Mouse (Mus musculus) neural tube, embryonic 15.5 days (tissue): ENCODE measurements around the gene Prom1. TPM values are rescaled to one million over a fixed set of nuclear protein-coding genes. Genes with fewer than 3 reads are reported as not detected.
"Not testable (repeated sequence)": the region's sequence is repeated elsewhere in the genome, so short reads cannot be mapped to it uniquely, and the experiment has no call there.

Experiments used
- ATAC-seq: fragments of 200-750 bp; cut with Nextera tagmentation; 2 replicates; pipeline ENCODE4 v1.8.0; 2017; ENCODE audit warnings: mild to moderate bottlenecking, moderate TSS enrichment, moderate library complexity; ENCODE audit not compliant: low FRiP score
- H3K27ac ChIP-seq: fragments of 300-500 bp; sonication (generic); replicated peaks from 2 replicates; pipeline ENCODE4 v1.5.1; 2015; ENCODE audit warnings: mild to moderate bottlenecking, inconsistent platforms
- H3K27me3 ChIP-seq: fragments of 300-500 bp; sonication (generic); replicated peaks from 2 replicates; pipeline ENCODE4 v1.6.1; 2015; ENCODE audit warnings: inconsistent platforms
- H3K36me3 ChIP-seq: fragments of 300-500 bp; sonication (generic); 2 replicates; pipeline ENCODE4 v1.6.1; 2015; ENCODE audit warnings: inconsistent platforms
- H3K4me1 ChIP-seq: fragments of 300-500 bp; sonication (generic); 2 replicates; pipeline ENCODE4 v1.6.1; 2015; ENCODE audit warnings: inconsistent platforms
- H3K4me2 ChIP-seq: fragments of 300-500 bp; sonication (generic); 2 replicates; pipeline ENCODE4 v1.6.1; 2015; ENCODE audit warnings: inconsistent platforms, mild to moderate bottlenecking, moderate library complexity
- H3K4me3 ChIP-seq: fragments of 300-500 bp; sonication (generic); replicated peaks from 2 replicates; pipeline ENCODE4 v1.5.1; 2015; ENCODE audit warnings: mild to moderate bottlenecking, inconsistent platforms
- H3K9ac ChIP-seq: fragments of 300-500 bp; sonication (generic); replicated peaks from 2 replicates; pipeline ENCODE4 v1.6.1; 2015; ENCODE audit warnings: mild to moderate bottlenecking, inconsistent platforms
- H3K9me3 ChIP-seq: fragments of 300-500 bp; sonication (generic); replicated peaks from 2 replicates; pipeline ENCODE4 v1.6.1; 2016; ENCODE audit warnings: inconsistent platforms
- WGBS: fragments of 180-500 bp; shearing (Covaris S2); methylation state at CpG from one replicate; pipeline ENCODE4 v1.1.7; 2015; ENCODE audit warnings: mixed read lengths; 5-methylcytosine and 5-hydroxymethylcytosine counted together
- polyA plus RNA-seq: library from polyadenylated mRNA; unstranded; fragments of >200 nt; fragmentation: Nextera tagmentation; extraction: Ambion mirVana; gene quantifications from 2 replicates; pipeline ENCODE4 v1.2.1, GENCODE M21; 2015

Gene Prom1
- polyA plus RNA-seq = 23.2 and 33.8 TPM in 2 replicates

GRCm38 (mm10) chr5:44101231-44102110 lies at the start of gene Prom1:
TSS of gene Prom1 (minus strand) at chr5:44102032.
- no peaks in the 10 kb centered on the region for H3K9me3 ChIP-seq
- peak within 1 kb of the TSS; percentile 97 for H3K4me2 ChIP-seq
- ATAC-seq = peak; percentile 81
- peak within 1 kb of the TSS; percentile 63 for H3K4me3 ChIP-seq
- peaks cover 20% of the 10 kb centered on the region for H3K4me1 ChIP-seq
- H3K27ac ChIP-seq = peak within 1 kb of the TSS; percentile 58
- peak within 1 kb of the TSS; percentile 57 for H3K9ac ChIP-seq
- H3K36me3 ChIP-seq = no peaks in the 10 kb centered on the region
- under 1% methylated on average over 44 of the region's 44 CpGs for WGBS
- H3K27me3 ChIP-seq = no peaks in the 10 kb centered on the region

GRCm38 (mm10) chr5:44147732-44148131 lies 45.9 kb upstream of the Prom1 start:
- Histone ChIP-seq H3K27ac (no peak overlapping the region), H3K4me2 (no peak overlapping the region), H3K4me1 (peaks cover 6% of the 10 kb centered on the region; the same call in 1 of the 2 replicates), H3K27me3 (no peaks in the 10 kb centered on the region), H3K9me3 (no peaks in the 10 kb centered on the region), H3K9ac (no peak overlapping the region), H3K36me3 (no peaks in the 10 kb centered on the region), H3K4me3 (no peak overlapping the region)
- 93% methylated on average over 3 of the region's 3 CpGs for WGBS
- no peak for ATAC-seq

GRCm38 (mm10) chr5:44146437-44147332 lies 44.9 kb upstream of the Prom1 start:
- no peak overlapping the region for H3K27ac ChIP-seq
- no peaks in the 10 kb centered on the region for H3K9me3 ChIP-seq
- no peak overlapping the region for H3K4me2 ChIP-seq
- peaks cover 4% of the 10 kb centered on the region; the same call in 1 of the 2 replicates for H3K4me1 ChIP-seq
- ATAC-seq = no peak
- WGBS = 81% methylated on average over 6 of the region's 6 CpGs
- H3K9ac ChIP-seq = no peak overlapping the region
- H3K36me3 ChIP-seq = no peaks in the 10 kb centered on the region
- no peaks in the 10 kb centered on the region for H3K27me3 ChIP-seq
- H3K4me3 ChIP-seq = no peak overlapping the region

GRCm38 (mm10) chr5:44143467-44144235 lies 41.8 kb upstream of the Prom1 start:
- 25% methylated on average over 8 of the region's 8 CpGs for WGBS
- no peaks in the 10 kb centered on the region for H3K36me3 ChIP-seq
- H3K27me3 ChIP-seq = no peaks in the 10 kb centered on the region
- no peak overlapping the region for H3K27ac ChIP-seq
- H3K4me3 ChIP-seq = no peak overlapping the region
- H3K9ac ChIP-seq = no peak overlapping the region
- ATAC-seq = no peak
- H3K4me2 ChIP-seq = no peak overlapping the region
- H3K4me1 ChIP-seq = no peaks in the 10 kb centered on the region
- H3K9me3 ChIP-seq = no peaks in the 10 kb centered on the region

GRCm38 (mm10) chr5:44127487-44127886 lies 25.7 kb upstream of the Prom1 start:
- ATAC-seq = no peak
- Histone ChIP-seq H3K4me1 (no peaks in the 10 kb centered on the region), H3K9ac (no peak overlapping the region), H3K4me2 (no peak overlapping the region), H3K36me3 (no peaks in the 10 kb centered on the region), H3K27me3 (no peaks in the 10 kb centered on the region), H3K27ac (no peak overlapping the region), H3K4me3 (no peak overlapping the region), H3K9me3 (no peaks in the 10 kb centered on the region)
- 88% methylated on average over 4 of the region's 4 CpGs for WGBS

- not testable (repeated sequence) for H3K27me3 ChIP-seq, H3K4me1 ChIP-seq, ATAC-seq, H3K27ac ChIP-seq, H3K9me3 ChIP-seq, H3K36me3 ChIP-seq, H3K4me3 ChIP-seq, H3K4me2 ChIP-seq, H3K9ac ChIP-seq
- 86% methylated on average over 8 of the region's 8 CpGs for WGBS
Observed at GRCm38 (mm10) chr5:44126574-44126973, 24.7 kb upstream of the Prom1 start.

GRCm38 (mm10) chr5:44121390-44121789 lies 19.6 kb upstream of the Prom1 start:
- H3K4me2 ChIP-seq = no peak overlapping the region
- H3K27me3 ChIP-seq = no peaks in the 10 kb centered on the region
- ATAC-seq = no peak
- no peak overlapping the region for H3K9ac ChIP-seq
- no peaks in the 10 kb centered on the region for H3K9me3 ChIP-seq
- H3K36me3 ChIP-seq = no peaks in the 10 kb centered on the region
- 93% methylated on average over 2 of the region's 2 CpGs for WGBS
- H3K4me1 ChIP-seq = no peaks in the 10 kb centered on the region
- no peak overlapping the region for H3K27ac ChIP-seq
- no peak overlapping the region for H3K4me3 ChIP-seq

- no peak overlapping the region for H3K27ac ChIP-seq
- no peaks in the 10 kb centered on the region for H3K36me3 ChIP-seq
- no peak for ATAC-seq
- H3K9ac ChIP-seq = no peak overlapping the region
- WGBS = 84% methylated on average over 2 of the region's 2 CpGs
- H3K4me2 ChIP-seq = no peak overlapping the region
- no peaks in the 10 kb centered on the region for H3K9me3 ChIP-seq
- no peaks in the 10 kb centered on the region for H3K27me3 ChIP-seq
- H3K4me1 ChIP-seq = no peaks in the 10 kb centered on the region
- no peak overlapping the region for H3K4me3 ChIP-seq
Observed at GRCm38 (mm10) chr5:44113138-44113537, 11.3 kb upstream of the Prom1 start.

- ATAC-seq = no peak
- H3K9ac ChIP-seq = no peak overlapping the region
- H3K27ac ChIP-seq = no peak overlapping the region
- H3K27me3 ChIP-seq = no peaks in the 10 kb centered on the region
- no peak overlapping the region for H3K4me2 ChIP-seq
- H3K4me1 ChIP-seq = no peaks in the 10 kb centered on the region
- H3K36me3 ChIP-seq = no peaks in the 10 kb centered on the region
- 77% methylated on average over 2 of the region's 2 CpGs for WGBS
- H3K9me3 ChIP-seq = 0 out of 2 replicates have a peak, but pooled peaks cover 5% of the 10 kb centered on the region
- no peak overlapping the region for H3K4me3 ChIP-seq
Observed at GRCm38 (mm10) chr5:44109121-44109520, 7.3 kb upstream of the Prom1 start.

GRCm38 (mm10) chr5:44108125-44108524 lies 6.3 kb upstream of the Prom1 start:
- Histone ChIP-seq H3K9me3 (0 out of 2 replicates have a peak, but pooled peaks cover 5% of the 10 kb centered on the region), H3K27ac (no peak overlapping the region), H3K4me1 (no peaks in the 10 kb centered on the region), H3K4me3 (no peak overlapping the region), H3K4me2 (no peak overlapping the region), H3K9ac (no peak overlapping the region), H3K27me3 (no peaks in the 10 kb centered on the region), H3K36me3 (no peaks in the 10 kb centered on the region)
- WGBS = 91% methylated on average over 4 of the region's 4 CpGs
- ATAC-seq = no peak

- 77% methylated on average over 4 of the region's 4 CpGs for whole genome bisulfite sequencing
- H3K9me3 ChIP-seq = 0 out of 2 replicates have a peak, but pooled peaks cover 5% of the 10 kb centered on the region
- H3K27me3 ChIP-seq = no peaks in the 10 kb centered on the region
- H3K4me3 ChIP-seq = no peak overlapping the region
- H3K9ac ChIP-seq = no peak overlapping the region
- ATAC-seq = no peak
- no peak overlapping the region for H3K27ac ChIP-seq
- no peaks in the 10 kb centered on the region for H3K36me3 ChIP-seq
- H3K4me2 ChIP-seq = no peak overlapping the region
- H3K4me1 ChIP-seq = peaks cover 11% of the 10 kb centered on the region
Observed at GRCm38 (mm10) chr5:44105192-44105591, 3.4 kb upstream of the Prom1 start.
